Mouse (Mus musculus) right cerebral cortex, postnatal 10 days (tissue): ENCODE results near the gene Saal1.
A peak's percentile ranks its signal among the peaks of the same experiment; 100 is the strongest.
"Not testable (repeated sequence)": the region's sequence is repeated elsewhere in the genome, so short reads cannot be mapped to it uniquely, and the experiment has no call there.

Experiments
- DNase-seq, 2 experiments: peaks; one replicate each; pipeline ENCODE4 v3.0.0; 2021; ENCODE audit warnings: low spot score in 2 of 2

The Saal1 gene

DNA sequence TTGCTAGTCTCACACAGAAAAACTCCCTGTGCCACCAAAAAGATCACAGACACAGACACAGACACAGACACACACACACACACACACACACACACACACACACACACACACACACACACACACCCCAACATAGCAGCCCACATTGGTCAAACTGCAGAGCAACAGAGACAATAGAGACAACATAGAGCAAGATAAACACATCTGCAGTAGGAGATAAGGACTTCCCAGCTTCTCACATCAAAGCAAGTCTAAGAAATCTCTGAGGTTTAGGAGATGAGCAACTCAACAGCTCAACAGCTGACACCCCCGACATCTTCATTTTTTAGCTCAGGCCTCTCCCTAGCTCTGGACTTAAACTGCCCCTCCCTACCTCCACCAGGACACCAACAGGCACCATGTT is 13.7 kb downstream of the Saal1 start:
- no peak for DNase-seq

DNA sequence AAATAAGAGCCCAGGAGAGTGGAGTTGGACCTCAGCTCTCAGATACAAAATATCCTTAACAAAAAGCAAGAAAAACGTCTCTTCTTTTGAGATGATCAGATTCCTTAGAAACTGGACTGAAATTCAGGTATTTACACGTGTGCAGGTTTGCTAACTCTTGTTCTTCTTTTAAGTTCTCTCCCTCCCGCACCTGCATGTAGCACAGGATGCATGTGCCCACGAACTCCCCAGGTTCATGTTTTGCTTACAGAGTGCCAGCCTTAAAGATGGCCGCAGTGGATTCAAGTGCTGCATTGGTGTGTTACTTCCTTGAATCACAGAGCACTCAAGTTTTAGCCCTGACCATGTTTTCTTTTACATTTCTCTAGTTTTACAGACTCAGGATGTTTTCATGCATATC is 23.7 kb downstream of the Saal1 start:
- DNase-seq, result no peak

DNA sequence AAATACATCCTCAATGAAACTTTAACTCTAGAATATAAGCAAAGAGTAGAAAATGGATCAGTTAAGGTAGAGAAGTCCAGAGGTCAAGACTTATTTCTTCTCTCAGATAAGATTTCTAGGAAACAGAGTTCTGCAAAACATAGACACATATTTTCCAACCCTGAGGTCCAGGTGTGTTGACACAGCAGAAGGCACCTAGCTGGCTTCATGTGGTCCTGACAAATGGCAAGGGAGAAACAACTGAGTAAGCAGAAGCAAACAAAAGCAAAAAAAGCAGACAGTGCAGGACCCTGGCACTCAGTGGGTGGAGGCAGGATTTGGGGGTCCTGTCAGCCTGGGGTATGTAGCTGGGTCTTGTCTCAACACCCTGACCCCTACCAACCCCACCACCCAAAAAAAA is 29.7 kb downstream of the Saal1 start:
- no peak for DNase-seq

DNA sequence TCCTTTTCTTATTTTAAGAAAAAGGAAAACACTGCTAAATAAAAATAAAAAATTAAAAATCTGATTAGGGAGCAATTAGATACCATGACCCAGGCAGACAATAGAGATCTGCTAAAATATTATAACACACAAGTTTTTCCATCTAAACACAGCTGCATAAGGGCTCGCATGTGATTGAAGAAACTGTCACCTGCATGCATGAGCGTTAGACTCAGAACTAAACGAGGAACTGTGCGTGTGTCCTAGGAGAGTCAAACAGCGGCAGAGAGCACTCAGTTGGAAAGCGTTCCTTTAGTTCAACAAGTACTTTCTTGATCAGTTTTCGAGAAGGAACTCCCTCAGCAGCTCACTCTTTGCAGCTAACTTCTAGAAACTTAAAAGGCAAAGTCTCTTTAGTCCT is 31.4 kb downstream of the Saal1 start:
- not testable (repeated sequence) for DNase-seq

DNA sequence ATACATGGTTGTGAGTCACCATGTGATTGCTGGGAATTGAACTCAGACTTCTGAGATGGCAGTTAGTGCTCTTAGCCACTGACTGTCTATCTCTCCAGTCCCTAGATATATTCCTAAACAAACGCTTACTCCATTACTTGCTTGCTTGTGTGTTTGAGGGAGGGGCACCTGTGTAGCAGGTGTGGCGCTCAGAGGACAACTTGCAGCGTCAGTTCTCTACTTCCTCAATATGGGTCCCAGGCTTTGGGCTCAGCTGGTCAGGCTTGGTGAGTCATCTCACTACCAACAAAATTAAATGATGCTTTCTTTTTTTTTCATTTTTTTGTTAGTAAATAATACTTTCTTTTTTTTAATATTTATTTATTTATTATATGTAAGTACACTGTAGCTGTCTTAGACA is 32.1 kb downstream of the Saal1 start:
- DNase-seq, result no peak

DNA sequence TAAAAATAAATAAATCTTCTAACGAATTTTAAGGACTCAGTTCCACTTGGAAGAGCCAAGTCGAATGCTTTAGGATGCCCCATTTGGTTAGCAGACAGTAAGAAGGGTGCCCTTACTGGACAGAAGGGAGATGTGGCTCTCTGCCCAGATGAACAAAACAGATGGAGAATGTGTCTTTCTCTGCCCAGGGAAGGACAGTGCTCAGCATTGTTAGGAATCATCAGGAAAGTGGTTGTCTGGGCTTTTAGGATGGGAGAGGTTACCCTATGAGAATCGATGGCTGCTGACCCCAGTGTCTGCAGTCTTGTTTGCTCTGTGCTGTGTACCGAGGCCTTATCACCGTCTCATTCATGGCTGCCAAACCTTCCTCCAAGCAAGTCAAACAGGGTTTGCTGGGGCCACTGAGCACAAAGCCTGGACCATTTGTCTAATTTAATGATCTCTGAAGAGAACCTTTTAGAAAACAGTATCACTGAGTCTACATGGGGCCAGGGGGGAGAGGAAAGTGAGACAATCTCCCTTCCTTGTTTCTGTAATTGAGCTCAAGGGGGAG is 33.6 kb downstream of the Saal1 start:
- DNase-seq, result no peak

DNA sequence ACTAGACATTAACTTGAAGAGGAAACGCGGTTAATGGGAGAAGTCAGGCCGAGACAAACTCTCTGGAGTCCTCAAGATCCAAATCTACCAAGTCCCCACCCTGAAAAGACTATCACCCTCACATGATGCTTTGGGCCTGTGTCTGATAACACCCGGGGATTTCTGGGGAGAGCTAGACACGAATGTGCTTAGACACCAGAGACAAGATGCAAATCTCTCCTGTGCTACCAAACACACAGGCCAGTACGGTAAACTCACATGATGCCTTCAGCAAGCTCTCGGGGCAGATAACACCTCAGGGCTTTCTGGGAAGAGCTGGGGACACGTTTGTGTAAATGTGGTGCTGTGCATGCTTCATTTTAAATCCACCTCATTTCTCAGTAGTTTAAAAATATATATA is 34.6 kb downstream of the Saal1 start:
- no peak for DNase-seq

DNA sequence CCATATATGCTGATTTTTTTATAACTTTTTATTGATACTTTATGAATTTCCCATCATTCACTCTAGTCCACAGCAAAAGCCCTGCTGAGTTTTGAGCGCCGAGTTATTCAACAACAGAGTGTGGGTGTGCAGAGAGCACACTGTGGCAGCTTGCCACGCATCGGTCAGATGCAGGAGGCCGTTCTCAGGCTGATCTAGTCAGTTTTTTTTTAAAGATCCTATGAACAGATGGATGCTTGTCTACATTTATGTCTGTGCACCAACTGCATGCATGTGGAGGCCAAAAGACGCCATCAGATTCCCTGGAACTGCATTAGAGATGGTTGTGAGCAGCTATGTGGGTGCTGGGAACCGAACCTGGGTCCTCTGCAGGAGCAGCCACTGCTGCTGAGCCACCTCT is 35.4 kb downstream of the Saal1 start:
- no peak for DNase-seq

DNA sequence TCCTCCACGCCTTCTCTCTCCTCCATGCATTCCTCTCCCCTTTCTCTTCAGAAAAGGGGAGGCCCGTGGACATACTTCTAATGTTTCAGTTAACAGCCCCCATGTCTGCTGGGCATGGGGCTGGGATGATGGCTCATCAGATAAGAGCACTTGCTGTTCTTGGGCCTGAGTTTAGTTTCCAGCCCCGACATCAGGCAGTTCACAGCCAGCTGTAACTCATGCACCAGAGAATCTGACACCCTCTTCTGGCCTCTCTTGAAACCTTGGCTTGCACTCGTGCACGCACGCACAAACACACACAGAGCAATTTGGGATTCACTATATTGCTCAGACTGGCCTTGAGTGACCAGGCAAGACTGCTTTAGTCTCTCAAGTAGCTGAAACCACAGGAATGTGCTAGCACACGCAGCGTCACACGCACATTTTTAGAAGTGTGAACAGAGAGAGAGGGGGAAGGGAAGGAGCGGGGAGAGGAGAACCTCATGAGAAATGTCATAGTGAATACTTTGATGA is 38.3 kb downstream of the Saal1 start, which contains the start of gene Tph1:
Gene Tph1 (minus strand): TSS at position 378 of the 513 bp plus-strand sequence.
- no peak for DNase-seq

DNA sequence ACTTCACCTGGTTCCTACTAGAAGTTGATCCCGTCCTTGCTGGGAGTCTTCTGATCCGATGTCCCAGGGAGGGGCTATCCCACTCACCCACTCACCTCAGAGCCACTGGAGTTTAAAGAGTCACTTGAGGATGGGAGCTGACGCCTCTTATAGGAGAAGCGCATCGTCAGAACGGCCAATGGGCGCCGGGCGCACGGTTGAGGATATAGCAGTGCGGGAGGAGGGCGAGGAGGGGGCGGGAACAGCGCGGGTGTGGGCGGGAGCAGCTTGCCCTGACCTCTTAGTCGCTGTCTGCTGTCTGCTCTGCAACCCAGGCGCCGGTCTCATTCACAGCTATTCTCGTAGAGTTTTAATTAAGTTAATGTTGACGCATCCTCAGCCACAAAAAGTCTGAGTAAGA is 43.2 kb downstream of the Saal1 start:
- DNase-seq, result no peak

DNA sequence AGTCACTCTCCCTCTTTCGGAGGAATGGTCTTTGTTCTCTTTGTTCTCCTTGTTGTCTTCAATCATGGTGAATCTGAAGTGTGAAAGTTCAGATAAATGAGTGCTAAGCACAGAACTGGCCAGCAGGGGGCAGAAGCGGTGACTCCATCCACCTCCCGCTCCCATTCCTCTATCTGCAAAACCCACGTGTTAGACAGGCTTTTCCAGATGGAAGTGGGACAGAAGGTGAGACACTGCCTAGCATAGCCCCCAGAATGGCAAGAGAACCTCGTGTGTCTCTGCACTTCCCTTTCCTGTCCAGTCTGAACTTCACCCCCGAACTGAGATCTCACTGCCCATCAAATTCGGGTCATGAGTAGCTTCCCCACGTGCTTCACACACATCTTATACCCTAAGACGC is 45.2 kb downstream of the Saal1 start:
- DNase-seq, result no peak

DNA sequence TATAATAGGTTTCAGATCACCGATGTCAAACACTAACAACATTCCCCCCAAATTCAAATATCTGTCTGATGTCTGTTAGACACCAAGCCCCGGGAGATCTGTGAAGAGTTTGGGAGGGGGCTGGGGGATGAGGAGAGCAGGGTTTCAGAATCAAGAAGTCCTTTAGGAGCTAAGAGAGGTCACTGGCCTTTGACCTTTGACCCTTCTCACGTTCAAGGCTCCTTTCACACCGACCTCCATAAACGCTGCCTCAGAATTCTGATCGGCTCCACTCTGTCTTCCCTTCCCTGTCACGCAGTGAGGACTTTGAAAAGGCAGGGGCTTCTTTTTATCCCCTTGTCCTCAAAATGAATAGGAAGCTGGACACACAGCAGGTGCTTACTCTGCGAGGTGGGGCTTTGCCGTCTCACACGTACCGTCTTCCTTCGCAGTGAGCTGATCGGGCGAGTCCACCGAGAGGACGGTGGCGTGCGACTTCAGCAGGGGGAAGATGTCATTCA is 48.8 kb downstream of the Saal1 start:
- no peak for DNase-seq

DNA sequence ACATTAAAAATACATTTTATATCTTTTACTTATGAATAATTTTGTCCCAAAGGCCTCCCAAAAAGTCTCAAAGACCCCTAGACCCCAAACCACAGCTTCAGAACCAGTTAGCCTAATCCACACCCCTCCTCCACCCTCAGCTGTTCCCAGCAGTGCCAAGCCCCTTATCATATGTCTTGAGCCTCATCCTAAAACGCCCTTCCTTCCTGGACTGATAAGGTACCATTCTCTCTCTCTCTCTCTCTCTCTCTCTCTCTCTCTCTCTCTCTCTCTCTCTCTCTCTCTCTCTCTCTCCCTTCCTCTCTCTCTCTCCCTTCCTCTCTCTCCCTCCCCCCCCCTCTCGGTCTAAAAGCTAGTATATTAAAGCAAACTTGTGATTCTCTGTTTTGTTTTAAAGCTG is 58.2 kb downstream of the Saal1 start:
- DNase-seq, result no peak

DNA sequence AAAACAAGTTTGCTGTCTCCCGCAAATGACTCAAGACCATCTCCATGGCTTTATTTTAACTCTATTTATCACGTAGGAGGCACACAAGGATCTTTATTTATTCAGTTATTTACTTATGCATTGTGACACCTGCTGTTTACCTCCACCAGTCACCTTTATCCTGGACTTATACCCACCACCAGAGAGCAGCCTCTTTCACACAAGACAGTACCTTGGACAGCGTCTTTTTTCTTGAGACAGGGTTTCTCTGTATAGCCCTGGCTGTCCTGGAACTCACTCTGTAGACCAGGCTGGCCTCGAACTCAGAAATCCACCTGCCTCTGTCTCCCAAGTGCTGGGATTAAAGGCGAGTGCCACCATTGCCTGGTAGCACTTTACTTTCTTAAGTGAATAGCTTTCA is 60.2 kb downstream of the Saal1 start:
- DNase-seq, result not testable (repeated sequence)

DNA sequence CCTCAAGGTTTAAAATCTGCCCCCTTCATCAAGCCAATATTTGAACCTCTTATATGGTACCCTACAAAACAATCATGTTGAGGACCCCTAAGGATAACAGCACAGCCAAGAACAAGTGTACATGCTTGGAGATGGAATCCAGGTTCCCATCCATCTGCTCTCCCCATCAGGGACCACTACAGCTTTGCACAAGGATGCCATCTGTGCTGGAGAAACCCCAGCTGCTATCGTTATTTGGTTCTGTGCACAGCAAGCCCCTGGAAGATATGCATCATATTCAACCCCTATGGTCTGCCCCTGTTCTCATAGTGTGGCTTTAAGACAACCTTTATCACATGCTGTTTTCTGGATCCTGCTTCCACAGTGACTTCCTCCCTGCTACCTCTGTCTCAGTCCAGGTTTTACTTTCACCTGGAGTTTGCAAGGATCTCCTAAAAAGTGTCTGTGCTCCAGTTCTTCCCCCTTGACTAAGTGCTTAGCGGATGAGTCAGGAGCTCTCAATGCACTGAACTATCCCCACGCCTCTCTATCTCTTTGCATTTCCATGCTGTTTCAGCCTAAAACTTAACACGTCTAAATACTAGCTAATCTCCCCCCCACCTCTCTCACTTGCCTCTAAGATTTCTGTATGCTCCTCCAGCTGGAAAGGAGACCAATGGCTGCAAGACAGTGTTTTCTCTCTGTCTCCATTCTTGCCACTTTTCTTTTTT is 61.9 kb downstream of the Saal1 start:
- DNase-seq, result peak; percentile 50 to 54

DNA sequence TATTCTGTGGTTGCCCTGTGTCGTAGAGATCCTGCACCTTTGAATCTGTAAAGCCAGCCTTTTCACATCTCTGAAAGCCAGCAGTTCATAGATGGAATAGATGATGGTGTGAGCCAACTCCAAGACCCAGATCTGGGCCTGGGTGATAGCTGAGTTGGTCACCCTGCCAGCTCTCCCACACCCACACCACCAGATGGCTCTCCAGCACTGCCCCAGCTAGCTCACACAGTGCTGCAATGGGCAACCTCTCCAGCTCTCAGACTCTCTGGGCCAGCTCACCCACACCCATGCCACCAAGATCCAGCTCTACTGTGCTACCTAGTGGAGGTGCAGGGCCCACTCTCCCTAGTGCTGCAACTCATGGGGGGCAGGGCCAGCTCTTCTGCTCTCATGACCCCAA is 67.3 kb downstream of the Saal1 start:
- peak in 1 of 2 experiments; percentile 41 for DNase-seq

DNA sequence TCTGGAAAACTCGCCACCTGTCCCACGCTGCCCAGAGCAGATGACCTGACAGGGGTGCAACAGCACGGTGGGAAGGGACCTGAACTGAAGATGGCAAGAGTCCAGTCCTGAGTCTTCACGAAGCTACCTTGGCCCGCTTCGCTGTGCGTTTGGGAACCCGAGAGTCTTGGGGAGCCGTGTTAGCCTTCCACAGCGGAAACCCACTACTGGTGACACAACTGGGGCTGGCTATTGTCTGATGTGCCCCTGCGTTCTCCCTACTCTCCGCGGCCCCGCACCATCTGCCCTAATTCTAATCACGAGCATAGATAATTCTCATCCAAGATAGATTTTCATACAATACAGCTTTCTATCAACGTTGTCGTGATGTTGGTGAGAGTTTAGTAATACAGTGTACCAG is 70.4 kb downstream of the Saal1 start:
- no peak for DNase-seq

DNA sequence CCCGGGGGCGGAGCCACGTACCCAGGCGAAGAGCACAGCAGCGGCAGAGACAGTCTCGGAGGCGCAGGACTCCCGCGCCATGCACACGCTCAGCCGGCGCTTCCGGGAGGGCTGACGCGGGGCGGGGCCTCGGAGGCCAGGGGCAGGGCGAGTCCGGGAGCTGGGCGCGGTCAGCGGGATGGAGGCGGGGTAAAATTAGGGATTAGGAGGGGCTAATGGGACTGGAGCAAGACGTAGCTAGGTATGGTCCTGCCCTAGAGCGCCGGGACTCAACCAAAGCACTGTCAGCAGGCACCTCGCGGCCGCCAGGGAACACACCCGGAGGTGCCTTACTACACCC is 70.8 kb downstream of the Saal1 start, which contains the start of gene Sergef:
Gene Sergef (minus strand): TSS at position 116 of the 340 bp plus-strand sequence.
- DNase-seq, result peak; percentile 94

DNA sequence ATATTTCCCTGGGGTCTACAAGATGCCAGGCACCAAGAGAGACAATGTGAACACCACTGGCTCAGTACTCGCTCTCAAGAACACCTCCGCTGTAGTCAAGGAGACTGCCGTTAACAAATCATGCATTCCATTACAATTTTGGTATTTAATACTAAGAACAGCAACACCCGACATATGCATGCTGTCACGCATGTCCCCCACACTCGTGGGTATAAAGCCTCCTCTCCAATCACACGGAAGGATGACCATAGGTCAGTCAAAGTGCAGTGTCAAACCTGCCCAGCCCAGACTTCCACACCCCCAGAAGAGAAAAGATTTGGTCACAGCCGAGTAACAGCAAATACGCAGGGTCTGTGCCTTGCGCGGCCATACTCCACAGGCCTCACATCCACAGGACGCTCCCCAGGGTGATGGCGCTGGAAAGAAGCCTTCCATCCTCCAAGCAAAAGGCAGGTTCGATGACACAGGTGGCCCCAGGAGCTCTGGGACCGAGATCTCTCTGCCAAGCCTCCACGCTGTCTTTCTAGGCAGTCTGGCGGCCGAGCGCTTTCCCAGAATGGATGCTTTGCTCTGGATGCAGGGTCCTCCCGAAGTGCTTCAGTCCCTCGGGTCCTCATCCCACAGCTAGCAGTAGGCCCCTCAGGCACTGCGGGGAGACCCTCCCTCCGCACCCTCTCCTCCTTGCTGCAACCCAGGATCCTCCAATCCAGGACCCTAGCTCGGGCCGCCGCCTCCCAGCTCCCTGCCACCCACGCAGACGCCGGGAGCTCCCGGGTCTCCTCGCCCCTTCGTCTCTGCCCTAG is 71.4 kb downstream of the Saal1 start:
- peak in 1 of 2 experiments; percentile 48 for DNase-seq
